Mouse (Mus musculus) gastrocnemius, postnatal 14 days (tissue): ENCODE measurements around the gene Vstm2l. TPM values are rescaled to one million over a fixed set of nuclear protein-coding genes. Genes with fewer than 3 reads are reported as not detected.
A peak's percentile ranks its signal among the peaks of the same experiment; 100 is the strongest.

Experiments used
- DNase-seq: peaks from one replicate; pipeline ENCODE4 v3.0.0; 2021; ENCODE audit warnings: mixed read lengths
- intact Hi-C: fragments of 180-260 bp; cut with DNase I; formaldehyde crosslinking; loops from one replicate; pipeline ENCODE4 v1.15.1; 2025; ENCODE audit warnings: low total_unique reads
- long read RNA-seq, 2 experiments: library from polyadenylated mRNA; stranded (forward); transcript quantifications; one replicate each; pipeline ENCODE4 v2.0.0; 2021
- total RNA-seq, 2 experiments: library from RNA; stranded (reverse); gene quantifications; 2 replicates each; pipeline ENCODE4 v1.2.3; 2021

Vstm2l gene
- total RNA-seq = not detected
- long read RNA-seq, experiment 1 = 0 reads
- long read RNA-seq, experiment 2, partial matches to known transcripts = 0 of 1 reads
- long read RNA-seq, experiment 2, other reads (novel, unspliced or antisense) = 1 of 1 reads

DNA sequence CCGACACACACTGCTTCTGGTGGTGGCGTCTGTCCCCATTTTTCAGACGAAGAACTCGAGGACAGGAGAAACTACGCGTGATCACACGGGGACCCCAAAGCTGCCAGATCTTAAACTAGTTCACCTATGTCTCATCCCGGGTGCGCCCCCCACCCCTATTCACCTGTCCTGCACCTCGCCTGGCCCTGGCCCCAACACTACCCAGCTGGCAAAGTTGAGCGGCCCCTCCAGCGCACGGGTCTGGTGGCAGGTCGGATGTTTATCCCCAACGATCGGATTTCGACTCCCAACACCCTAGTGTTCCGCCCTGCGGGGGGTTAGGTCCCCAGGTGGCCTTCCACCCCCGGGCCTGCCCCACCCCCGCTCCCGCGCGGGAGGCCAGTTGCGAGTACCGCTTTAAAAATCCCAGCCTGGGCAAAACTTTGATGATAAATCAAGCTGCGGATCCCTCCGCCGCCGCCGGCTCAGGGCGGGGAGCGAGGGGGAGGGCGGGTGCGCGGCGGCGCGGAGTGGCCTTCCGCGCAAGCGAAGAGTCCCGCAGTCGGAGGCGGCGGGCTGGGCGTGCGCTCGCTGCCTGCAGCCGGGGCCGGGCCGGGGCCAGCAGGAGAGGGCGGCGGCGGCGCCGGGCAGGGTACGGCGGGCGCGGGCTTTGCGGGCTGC is at the start of gene Vstm2l:
Vstm2l (plus strand) TSS at position 549 of the 660 bp plus-strand sequence.
- intact Hi-C loops = no loop called here
- DNase-seq = no peak

DNA sequence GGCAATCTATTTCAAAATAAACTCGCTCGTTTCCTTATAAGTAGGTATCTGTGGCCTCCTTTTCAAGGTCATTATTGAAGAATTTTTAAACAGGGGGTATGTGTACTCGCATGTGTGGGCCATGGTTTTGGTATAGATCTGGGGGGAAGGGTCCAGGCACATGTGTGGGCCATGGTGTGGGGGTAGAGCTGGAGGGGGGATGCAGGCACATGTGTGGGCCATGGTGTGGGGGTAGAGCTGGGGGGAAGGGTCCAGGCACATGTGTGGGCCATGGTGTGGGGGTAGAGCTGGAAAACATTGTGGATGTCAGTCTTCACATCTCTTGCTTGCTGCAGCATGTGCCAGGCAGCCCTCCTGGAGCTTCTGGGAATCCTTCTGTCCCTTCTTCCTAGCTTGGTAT is 47.3 kb upstream of the Vstm2l start:
- DNase-seq = no peak
- intact Hi-C loops = no loop called here

DNA sequence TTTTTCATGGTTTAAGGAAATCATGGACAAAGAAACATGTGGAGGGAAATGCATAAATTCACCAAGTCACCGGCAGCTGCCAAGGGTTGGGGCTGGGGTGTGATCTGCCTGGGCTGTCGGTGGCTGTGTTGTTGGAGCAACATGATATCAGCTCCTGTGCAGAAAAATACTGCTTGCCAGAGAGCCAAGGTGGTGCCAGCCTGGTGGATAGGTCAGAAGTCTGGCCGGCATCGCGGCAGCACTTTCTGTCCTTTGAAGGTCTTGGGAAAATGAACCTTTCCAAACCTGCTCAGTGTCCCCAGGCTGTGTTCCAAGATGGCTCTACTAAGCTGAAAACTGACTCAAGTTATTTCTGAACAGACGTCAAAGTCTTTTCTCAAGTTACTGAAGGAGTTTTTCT is 44.2 kb upstream of the Vstm2l start:
- peak; percentile 78 for DNase-seq
- intact Hi-C loops = no loop called here

DNA sequence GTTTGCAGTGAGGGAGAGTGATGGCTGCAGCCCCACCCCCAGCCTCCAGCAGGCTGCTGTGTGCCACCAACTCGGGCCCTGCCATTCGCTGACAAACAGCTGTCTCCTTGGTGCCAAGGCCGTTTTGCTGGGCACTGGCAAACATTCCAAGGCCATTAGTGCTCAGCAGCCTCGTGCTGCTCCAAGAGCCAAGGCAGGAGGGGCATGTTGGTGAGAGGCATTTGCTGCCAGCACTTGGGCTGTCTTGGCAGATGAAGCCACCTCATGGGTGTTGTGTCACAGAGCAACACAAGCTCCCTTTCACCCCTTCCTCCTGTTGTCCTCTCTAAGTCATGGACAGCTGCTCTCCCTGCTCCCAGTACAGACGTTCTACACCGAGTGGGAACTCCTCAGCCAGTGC is 41.2 kb upstream of the Vstm2l start:
- intact Hi-C loops = no loop called here
- DNase-seq = peak; percentile 78

DNA sequence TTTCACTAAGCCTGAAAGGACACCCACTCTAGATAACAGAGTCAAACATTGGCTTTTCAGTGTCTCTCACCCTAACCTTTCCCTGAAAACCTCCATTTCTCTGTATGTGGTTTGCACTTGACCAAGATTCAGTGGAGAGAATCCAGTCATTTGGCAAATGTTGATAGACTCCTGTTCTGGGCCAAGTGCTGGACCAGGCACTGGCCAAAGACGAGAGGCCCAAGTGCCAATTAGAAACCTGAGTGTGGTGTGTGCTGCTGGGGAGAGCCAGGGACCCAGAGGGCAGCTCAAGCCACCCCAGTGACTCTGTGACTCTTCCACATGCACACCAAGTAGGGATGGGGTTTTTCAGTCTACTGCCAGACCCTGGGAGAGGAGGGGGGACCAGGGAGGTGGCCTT is 40.8 kb upstream of the Vstm2l start:
- intact Hi-C loops = no loop called here
- DNase-seq = peak; percentile 50

DNA sequence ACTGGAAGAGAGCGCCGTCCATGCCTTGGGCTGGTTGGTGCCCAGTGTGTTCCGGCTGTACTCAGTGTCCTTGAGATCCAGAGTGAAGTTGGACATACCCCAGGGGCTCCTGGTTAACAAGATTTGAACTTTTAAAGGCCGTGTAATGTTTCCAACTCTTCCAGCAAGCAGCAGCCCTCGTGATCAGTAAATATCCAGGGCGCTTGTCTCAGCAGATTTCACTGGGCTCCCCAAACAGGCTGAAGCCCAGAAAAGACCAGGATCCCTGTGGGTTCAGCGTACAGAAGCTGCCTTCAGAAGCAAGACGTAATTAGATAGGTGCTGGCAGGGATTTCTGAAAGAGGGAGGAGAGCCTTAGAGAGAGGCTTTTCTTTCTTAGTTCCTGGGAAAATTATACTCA is 39.3 kb upstream of the Vstm2l start:
- intact Hi-C loops = no loop called here
- no peak for DNase-seq

DNA sequence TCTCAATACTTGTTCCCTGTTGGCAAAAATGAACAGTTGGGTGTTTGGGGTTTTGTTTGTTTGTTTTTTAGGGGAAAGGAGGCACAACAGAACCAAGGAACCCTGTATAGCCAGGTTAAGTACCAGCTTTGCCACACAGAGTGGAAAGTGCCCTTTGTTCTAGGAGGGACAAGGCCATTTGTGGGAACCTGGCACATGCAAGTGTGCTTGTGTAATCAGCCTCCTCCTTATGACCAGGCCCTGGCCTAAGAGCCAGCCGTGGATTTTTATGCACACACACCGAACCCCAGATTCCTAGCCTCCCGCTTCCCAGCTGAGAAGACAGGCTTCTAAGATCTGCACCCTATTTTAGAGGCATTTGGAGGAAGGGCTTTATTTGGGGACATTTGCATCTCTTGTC is 37.1 kb upstream of the Vstm2l start:
- no peak for DNase-seq

DNA sequence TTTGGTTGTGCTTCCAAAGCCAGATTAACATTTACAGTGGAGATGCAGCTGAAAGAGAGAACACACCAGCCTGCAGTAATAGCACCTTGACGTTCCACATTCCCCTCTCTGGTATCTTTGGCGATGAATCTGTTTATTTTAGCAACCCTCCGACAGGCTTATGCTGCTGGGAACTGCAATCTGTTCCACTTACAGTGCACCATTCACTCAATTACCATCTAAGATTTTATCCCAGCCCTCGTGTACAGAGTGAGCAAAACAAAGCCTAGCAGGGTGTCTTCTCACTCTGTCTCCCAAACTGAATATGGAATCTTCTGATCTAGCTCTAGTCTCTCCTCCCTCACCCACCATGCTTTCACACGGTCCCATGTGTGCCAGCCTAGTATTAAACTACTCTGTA is 36.5 kb upstream of the Vstm2l start:
- intact Hi-C loops = no loop called here
- no peak for DNase-seq

More for the DNA sequence above, 37.1 kb upstream of the Vstm2l start:
- intact Hi-C loops = no loop called here

DNA sequence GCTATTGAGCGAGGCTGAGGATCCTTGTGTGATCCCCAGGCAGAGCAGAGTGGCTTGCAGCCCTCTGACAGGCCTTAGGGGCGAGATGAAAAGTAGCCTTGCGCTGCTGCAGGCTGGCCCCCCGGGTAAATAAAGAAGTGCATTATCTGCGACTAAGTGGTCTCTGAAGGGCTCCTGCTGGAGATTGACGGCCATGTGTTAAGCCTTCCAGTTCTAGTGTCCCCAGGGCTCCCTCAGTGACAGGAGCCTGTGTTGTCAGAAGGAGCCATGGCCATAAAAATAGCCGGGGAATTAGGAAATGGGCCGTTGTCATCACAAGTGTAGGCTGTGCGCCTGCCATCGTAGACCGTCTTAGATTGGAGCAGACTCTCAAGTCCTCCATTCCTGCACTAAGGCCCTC is 32.5 kb upstream of the Vstm2l start:
- intact Hi-C loops = no loop called here
- no peak for DNase-seq

DNA sequence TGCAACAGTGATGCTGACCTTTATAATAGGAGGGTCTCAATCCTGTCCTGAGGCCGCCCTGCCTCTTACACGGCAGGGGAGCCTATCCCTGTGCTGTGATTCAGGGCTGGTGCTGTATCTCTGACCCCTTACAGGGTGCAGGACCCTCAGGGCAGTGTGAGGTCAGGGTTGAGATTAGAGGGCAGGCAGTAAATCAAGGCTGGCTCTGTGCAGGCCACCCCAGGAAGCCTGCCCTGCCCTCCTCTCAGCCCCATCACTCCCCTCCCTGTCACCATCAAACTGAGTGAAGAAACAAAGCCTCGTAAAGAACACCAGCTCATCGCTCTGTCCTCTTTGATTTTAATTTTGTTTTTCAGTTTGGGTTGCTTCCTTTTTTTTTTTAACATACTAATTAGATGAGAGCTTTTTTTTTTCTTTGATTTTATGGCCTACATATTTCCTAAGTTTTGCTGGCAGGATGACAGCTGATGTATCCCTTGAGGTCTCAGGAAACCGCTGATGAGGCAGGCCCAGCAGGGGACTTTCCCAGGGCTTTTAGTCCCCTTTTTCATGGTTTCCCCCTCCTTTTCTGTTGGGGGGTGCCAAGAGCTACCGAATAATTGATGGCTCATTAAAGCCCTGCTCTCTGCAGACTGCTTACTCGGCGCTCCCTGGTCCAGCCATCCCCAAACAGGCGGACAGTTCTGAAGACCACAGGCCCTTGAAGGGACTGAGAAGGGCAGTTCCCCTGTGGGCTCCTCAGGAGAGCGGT is 27.0 kb upstream of the Vstm2l start:
- DNase-seq = no peak
- intact Hi-C loops = no loop called here

DNA sequence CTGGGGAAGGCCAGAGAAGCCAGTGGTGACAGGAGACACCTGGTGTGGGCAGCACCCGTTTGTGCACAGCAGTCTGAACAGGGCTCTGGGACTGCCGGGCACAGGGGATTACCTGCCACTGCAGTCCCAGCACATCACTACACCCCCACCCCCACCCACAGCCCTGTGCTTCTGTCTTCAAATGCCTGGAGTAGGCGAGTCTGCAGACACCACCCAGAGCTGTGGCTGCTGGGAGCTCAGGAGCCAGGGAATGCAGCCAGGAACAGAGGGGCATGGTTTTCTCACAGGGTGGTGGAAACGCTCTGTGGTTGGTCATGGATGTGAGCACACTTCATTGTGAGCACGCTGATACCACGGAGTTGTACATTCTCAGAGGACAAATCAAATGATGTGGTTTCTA is 23.3 kb upstream of the Vstm2l start:
- DNase-seq = no peak
- intact Hi-C loops = no loop called here

DNA sequence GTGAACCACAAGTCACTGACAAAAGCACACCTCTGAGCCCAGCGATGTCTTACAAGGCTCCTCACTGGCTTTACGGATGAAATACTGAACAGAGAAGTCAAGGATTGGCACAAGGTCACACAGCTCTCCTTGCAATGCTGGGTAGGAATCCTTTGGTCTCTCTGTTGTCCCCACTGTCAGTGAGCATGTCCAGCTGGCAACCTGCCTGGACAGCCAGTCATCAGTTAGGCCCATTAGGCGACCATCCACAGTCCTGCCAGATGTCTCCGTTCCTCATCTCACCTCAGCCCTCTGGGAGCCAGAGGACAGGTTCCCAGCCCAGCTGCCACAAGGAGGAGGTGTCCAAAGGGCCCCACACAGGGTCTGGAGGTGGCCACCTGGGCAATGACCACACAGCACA is 17.3 kb upstream of the Vstm2l start:
- no peak for DNase-seq
- intact Hi-C loops = no loop called here

DNA sequence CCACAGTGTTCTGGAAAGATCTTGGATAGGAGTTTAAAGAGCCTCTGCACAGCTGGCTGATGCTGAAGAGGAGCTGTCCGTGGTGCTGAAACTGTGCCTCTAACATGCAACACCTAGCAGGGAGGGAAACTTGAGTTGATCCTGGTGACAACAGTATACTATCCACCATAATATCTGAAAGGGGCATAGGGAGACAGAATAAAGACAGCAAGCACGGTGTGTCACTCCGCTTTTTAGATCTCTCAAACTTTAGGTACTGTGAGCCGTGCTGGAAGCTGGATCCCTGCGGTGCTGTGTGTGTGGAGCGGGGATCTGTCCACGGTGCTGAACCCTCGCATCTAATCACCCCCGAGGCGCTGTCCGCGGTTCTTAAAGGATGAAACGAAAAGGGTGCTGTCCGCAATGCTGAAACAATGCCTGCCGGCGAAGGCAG is 1.2 kb upstream of the Vstm2l start:
- intact Hi-C loops = no loop called here
- DNase-seq = peak; percentile 82

DNA sequence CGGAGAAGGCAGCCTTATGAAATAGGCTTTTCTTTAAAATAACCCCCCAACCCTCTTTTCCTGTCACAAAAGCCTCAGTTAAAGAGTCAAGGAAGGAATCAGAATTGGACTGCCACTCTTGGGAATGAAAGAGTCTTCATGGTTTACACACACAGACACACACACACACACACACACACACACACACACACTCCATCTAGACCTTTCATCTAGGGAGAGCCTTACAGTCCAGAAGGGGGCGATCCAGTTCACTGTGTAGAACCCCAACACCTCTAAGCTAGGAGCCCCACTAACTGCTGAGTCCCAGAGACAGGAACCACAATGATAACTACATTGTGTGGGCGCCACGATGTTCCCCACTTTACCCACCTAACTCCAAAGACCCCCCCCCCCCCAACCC is 748 bp upstream of the Vstm2l start:
- no peak for DNase-seq
- intact Hi-C loops = no loop called here

DNA sequence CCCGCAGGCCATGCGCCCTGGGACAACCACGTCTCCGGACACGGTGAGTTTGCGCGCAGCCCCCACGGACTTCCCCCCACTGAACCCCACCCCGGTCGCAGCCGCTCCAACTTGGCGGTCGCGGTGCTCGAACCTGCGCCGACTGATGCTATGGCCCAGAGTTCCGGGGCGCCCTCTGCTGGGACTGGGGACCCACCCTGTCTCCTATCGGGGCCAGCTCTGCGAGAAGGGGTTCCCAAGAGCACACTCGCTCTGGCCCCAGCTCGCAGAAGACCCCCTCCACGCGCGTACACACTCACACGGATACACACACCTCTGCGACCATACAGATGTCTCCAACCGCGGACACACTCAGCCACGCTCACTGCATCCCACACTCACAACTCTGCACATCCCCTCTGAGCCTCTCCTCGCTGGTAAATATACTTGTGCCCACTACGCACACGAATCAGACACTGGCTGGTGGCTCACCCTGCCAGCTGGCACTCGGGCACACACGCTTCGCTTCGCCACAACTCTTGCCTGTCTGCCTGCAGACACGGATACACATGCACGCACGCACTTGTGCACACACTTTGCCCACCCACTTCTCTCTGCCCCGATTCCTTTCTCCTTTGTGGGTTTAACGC is 550 bp downstream of the Vstm2l start:
- DNase-seq = no peak
- intact Hi-C loops = no loop called here

DNA sequence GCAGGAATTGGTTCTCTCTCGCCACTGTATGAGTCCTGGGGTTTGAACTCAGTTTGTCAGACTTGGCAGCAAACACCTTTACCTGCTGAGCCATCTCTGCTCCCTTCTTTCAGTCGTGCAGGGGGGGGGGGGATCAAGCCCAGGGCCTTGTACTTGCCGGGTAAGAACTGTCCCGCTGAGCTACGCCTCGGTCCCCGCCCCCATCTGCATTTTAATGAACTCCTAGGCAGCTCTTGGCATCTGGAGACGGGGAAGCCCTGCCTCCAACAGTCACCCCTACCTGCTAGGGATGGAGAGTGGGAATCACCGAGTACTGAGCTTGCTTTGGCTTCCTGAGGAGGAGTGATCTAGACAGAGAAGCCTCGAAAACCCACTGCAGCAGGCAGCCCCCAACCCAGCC is 4.1 kb downstream of the Vstm2l start:
- intact Hi-C loops = no loop called here

DNA sequence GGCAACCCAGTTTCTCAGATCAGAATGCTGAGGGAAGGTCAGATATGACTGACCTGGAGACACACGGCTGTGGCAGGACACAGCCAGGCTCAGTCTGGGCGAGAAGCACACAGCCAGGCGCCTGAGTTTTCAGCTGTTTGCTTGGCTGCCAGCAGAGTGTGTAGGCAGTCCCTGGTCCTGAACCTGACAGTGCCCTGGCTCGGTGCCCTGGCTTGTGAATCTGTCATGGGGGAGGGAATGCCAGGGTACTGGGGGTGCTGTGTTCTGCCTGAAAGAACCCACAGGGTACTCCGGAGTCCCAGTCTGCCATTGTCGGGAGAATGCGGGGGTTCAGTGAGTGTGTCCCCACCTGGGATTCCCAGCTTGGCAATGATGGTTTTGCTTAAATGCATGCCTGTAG is 7.1 kb downstream of the Vstm2l start:
- intact Hi-C loops = no loop called here
- DNase-seq = no peak

More for the DNA sequence above, 4.1 kb downstream of the Vstm2l start:
- DNase-seq = no peak

DNA sequence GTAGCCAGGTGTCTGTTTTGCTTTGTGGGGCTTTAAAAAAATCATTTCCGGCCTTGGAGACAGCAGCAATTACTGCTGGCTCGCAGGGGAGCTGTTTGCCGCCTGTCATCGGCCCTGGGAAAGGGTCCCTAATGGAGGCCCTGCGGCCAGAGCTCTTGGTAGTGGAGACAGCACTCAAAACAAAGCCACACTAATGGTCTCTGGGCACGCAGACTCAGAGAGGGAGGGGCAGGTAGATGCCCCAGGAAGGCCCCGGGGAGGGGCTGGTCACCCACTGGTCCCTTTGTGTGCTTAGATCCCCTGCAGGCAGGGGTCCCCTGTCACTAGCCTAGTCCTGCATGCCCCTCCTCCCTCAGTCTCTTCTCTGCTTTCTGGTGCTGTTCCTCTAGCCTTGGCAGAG is 9.0 kb downstream of the Vstm2l start:
- intact Hi-C loops = no loop called here
- no peak for DNase-seq

DNA sequence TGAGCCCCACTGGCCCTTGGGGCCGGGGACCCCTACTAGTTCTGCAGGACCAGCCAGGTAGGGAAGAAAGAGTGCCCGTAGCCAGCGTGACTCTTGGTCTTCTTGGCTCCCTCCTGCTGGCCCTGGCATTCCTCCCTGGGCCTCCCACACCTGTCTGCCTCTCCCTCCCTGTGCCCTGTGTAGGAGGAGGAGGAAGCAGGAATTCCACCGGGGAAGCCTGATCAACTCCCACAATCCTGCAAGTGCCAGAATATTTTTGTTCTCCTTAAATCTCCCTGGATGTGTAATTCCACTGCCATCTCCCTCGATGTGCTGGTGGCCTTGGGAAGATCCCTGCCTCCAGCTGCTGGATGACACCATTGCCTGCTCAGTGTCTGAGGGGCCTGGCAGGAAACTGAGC is 10.1 kb downstream of the Vstm2l start:
- intact Hi-C loops = no loop called here
- DNase-seq = no peak

DNA sequence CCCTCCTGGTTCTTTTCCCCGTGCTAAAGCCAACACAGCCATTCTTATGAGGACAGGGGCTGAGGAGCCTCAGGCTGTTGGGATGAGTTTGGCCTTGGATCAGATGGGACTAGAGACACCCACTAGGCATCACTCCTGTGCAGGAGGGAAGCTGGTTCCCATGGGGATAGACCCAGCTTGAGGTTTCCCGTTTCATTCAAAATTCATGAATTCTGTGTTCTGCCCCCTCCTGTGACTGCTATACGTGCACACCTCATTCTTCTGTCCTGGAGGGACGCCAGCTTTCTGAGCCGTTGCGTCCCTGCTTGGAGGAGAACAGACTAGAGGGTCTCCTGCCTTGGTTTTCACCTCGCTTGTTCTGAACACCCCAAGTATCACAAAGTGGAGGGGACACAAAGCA is 12.0 kb downstream of the Vstm2l start:
- DNase-seq = no peak
- intact Hi-C loops = no loop called here

DNA sequence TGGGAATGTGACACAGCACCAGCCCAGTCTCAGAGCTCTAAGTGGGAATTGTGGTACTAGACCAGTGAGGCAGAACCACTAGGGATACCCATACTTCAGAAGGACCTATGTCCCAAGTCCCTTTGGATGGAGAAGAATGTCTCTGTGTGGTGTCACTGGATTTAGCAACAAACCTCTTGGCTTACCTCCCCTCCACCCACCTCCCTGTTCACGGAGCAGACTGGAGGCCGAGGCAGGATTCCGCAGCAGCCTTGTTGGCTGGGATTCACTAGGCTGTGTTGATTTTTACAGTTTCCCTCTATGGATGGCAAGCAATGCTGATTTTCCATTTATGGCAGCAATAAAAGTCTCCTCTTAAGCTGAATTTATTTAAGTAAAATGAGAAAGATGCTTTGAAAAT is 12.5 kb downstream of the Vstm2l start:
- no peak for DNase-seq
- intact Hi-C loops = no loop called here
